Mouse (Mus musculus): ENCODE measurements around the gene Fgf22.

Fgf22 gene

DNA sequence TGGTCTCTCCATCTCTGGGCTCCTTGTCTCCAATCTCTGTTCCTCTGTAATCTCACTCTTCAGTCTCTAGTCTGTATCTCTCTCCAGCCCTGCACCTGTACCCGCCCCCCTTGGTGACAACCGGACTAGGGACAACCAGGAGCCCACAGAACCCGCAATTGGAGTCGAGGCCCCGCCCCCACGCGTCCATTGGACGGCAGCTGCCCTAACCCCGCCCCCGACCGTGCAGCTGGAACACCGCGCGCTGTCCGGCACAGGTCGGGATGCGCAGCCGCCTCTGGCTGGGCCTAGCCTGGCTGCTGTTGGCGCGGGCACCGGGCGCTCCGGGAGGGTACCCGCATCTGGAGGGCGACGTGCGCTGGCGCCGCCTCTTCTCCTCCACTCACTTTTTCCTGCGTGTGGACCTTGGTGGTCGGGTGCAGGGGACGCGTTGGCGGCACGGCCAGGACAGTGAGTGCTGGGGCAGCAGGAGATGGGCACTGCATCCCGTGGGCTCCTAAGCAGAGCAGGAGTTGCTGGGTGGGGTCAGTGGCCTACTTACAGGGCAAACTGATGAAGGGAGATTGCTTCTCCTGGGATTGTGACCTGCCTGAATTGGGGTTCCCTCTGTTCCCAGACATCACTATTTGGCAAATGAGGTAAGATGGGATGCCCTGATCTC is at the start of gene Fgf22:
Fgf22 (plus strand) TSS at position 221 of the 661 bp plus-strand sequence.
- WGBS: 3% methylated on average over 36 of the region's 36 CpGs

DNA sequence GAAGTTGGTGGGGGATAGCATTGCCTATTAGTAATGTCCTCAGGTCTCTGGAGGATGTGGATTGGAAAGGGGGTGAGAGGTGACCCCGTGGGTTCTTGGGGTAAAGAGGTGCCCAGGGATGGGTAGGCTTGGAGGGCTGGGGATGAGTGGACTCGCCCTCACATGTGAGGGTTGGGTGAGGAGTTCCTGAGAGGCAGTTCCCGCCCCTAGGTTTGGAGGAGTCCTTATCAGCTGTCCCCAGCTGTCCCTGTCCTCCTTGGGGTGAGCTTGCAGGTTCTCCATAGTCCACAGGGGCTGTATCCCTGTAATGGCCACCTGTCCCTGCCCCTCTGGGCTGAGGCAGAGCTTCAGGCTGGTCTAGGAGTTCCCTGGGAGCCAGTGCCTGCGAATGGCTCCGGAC is 48.9 kb upstream of the Fgf22 start:
- 58% methylated on average over 5 of the region's 5 CpGs for WGBS

DNA sequence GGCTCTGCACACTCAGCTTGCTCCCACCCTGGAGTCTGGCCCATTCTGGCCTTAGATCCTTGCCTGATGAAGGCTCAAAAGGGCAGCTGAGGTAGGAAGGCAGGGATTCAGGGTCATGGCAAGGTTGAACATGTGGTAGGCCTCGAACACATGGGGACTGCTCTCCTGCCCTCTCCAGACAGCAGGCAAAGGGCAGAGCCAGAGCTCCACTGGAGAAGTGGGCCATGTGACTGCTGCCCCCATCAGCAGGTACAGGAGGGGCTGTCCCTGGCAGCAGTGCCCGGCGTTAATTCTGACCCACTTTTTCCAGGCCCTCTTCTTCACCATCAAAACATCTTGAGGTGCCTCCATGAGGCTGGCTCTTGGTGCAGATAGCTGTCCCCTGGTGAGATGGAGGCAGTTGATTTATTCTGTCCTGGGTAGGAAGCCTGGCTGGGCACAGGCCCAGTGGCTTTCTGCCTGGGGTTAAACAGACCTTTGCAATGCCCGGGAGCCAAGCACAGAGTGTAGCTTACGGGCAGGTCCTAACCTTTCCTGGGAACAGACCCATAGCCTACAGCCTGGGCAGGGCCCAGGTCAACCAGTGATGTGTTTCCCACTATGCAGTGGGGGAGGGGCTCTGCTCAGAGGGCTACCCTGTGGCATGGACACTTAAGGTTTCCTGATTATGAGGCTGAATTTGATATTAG is 48.3 kb upstream of the Fgf22 start:
- WGBS: 51% methylated on average over 5 of the region's 5 CpGs

DNA sequence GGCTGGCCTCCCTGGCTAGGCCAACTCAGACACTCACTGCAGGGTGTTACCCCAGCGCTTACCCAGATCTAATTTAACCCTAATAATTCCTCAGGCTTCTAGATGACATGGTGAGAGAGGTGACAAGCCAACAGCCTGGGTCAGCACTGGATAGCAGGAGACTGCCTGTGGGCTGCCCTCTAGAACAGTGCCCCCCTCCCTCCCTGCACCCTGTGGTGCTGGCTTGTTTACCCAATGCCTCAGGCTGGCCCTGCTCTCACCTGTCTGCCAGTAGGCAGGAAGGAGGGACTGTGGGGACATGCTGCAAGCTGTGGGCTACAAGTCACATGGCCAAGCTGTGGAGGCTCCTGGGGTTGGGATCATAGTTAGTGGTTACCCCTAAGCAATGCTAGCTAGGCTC is 47.7 kb upstream of the Fgf22 start:
- 85% methylated on average over 1 of the region's 1 CpGs for WGBS

DNA sequence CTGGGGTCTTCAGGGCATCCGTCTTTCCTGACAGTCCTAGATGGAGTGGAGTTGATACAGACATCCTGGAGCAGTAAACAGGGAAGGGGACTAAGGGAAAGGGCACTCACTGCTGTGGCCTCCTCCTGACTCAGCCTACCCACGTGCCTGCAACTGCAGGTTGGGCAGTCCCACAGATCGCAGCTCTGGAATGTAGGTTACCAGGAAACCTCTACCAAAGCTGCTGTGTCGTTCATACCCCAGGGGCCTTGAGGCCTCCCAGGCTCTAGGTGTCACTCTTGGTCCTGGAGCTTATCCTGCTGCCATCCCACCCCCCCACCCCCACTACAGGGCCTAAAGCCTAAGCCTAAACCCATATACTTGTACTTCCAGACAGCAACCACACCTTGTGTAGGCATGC is 47.1 kb upstream of the Fgf22 start:
- 40% methylated on average over 4 of the region's 4 CpGs for WGBS

DNA sequence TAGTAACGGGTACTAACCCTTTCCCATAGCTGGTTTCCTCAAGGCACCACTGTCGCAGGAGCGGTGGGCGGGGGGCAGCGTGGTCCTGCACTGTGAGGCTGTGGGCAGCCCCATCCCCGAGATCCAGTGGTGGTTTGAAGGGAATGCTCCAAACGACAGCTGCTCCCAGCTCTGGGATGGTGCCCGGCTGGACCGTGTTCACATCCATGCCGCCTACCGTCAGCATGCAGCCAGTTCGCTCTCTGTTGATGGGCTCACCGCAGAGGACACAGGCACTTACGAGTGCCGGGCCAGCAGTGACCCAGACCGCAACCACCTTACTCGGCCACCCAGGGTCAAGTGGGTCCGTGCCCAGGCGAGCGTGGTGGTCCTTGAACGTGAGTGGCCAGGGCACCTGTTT is 46.2 kb upstream of the Fgf22 start:
- 66% methylated on average over 21 of the region's 21 CpGs for WGBS

DNA sequence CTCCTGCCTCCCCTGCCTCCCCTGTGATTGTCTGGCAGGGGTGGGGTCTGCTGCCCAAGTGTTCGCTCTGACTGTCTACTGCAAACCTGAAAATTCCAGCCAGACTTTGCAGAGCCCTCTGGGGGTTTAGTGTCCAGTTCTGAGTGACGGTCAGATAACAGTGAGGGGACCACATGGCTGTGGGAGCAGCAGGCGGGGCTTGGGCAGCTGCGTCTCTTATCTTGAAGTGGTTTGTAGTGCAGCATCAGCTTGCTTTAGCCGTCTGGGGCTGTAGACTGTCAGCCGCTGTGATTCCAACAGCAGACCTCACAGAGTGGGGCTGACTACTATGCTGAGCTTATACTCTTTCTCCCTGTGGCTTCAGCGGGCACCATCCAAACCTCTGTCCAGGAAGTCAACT is 45.6 kb upstream of the Fgf22 start:
- 57% methylated on average over 7 of the region's 7 CpGs for WGBS

DNA sequence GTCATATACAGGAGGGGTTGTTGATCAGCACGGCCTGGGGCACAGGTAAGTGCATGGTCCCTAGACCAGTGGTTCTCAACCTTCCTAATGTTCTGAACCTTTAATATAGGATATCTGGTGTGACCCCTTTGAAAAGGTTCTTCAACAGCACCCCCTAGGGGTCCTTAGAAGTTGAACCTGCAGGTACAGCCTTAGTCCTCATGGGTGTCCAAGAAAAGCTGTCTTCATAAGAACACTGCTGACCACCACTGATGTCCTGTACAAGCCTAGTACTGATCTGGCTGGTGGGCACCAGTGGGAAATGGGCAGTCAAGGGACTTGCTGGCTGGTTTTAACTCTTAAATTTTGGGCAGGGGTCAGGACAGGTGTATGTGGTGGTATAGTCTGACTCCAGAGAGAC is 42.8 kb upstream of the Fgf22 start:
- WGBS: 72% methylated on average over 1 of the region's 1 CpGs

DNA sequence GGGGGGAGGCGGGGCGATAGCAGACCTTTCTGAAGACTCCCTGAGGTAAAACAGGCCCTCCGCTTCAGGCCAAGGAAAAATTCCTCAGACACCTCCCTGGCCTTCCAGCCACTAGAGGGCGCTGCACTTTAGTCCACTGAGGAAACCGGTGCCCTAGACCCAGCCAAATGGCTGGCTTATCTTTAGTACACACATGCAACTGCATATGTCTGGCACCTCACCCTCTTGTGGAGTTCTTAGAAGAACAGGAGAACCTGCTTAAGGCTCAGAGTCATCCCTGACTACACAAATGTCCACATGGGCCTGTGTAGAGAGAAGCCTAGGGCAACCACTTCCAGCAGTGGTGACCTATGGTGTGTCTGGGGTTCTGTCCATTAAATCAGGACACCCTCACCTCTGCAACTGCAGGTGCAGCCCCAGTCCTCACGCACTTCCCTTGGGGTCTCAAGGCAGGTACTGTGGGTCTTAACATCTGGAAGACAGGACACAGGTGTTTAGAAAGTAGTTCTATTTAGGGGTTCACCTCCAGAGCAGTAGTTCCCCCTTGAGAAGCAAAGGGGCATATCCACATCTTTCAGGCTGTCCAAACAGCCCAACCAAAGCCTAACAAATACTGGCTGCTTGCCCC is 42.3 kb upstream of the Fgf22 start:
- WGBS: 9% methylated on average over 4 of the region's 6 CpGs

DNA sequence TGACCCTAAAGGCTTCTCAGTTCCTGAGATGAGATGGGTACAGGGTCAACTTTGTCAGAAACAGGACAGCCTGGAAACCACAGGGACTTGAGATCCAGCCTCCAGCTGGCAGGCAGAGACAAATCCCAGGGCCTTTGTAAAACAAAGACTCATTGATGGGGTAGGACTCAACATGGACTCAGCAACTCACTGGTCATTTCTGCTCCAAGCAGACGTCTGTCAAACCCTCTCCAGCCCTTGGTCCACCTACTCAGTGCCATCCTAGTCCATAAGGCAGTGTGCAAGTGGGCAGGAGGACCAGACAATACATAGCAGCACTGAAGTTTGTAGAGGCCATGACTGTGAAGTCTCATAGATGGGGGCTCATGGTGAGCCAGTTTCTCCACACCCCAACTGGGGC is 41.7 kb upstream of the Fgf22 start:
- 5% methylated on average over 1 of the region's 1 CpGs for WGBS

DNA sequence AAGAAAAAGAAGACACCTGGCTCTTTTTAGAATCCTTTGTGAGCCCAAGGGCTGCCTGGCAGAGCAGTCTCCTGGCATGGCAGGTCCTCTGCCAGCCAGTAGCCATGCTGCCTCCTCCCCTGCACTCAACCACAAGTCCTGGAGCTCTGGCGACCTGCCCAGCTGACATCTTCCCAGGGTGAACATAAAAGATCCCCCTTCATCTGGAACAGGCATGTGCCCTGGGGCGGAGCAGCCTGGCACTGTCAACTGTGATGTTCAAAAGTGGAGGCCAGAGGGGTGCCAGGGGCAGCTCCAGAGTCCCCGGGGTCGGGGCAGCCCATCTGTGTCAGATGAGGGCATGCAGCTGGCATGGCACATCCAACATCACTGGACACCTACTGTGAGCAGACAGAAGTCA is 39.9 kb upstream of the Fgf22 start:
- WGBS: 43% methylated on average over 4 of the region's 4 CpGs

DNA sequence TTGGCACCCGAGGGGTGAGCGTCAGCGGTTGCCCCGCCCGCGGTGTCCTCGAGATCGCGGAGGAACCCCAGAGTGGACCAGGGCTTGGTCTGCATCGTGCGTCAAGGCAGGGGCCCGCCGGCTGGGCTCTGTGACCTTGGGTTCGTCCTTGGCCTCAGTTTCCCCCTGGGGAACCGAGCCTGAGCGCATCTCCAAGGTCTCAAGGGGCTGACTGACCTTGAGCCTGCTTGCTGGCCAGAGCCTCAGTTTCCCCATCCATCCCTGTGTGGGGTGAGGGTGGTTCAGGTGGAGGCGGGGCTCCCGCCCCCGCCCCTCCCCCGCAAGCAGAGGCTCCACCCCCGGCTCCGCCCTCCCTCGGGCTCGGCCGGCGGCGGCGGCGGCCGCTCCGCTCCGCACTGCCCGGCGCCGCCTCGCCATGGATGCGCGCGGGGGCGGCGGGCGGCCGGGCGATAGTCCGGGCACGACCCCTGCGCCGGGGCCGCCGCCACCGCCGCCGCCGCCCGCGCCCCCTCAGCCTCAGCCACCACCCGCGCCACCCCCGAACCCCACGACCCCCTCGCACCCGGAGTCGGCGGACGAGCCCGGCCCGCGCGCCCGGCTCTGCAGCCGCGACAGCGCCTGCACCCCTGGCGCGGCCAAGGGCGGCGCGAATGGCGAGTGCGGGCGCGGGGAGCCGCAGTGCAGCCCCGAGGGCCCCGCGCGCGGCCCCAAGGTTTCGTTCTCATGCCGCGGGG is 38.5 kb upstream of the Fgf22 start, which contains the start of gene Hcn2:
Hcn2 (plus strand) TSS at position 381 of the 734 bp plus-strand sequence.
- under 1% methylated on average over 78 of the region's 91 CpGs for WGBS

DNA sequence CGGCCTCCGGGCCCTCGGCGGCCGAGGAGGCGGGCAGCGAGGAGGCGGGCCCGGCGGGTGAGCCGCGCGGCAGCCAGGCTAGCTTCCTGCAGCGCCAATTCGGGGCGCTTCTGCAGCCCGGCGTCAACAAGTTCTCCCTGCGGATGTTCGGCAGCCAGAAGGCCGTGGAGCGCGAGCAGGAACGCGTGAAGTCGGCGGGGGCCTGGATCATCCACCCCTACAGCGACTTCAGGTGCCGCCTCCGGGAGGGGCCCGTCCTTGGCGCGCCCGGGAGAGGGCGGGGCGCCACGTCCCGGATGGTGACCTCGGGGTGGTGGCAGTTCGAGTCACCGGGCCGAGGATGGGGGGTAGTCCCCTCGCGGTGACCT is 37.9 kb upstream of the Fgf22 start:
- under 1% methylated on average over 44 of the region's 44 CpGs for WGBS

DNA sequence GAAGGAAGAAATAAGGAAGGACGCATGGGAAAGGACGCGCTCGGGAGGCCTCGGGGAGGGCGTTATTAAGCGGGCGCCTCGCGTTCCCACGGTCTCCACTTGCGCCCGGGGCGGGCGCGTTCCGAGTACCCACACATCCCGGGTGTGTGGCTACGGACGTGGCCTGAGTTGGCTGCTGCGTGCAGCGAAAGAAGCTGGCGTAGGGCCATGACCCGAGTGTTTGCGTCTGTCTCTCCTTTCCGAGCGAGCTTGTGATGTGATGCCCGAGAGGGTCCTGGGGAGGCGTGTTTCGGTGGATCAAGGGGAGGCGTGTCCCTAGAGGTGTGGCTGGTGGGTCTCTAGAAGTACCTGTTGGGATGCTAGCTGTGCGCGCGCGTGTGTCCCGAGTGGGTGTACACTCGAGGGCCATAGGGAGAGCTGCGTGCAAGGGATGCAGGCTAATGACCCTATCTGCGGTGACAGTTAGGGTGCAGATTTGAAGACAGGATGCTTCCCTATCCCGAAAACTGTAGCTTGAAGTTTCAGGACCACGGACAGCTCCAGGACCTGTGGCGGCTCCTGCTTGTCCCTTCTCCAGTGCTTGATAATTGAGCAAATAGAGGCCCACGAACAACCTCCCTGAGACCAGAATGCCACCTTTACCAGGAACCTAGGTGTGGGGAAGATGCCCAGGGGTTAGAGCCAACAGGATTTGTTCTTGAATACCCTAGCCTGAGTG is 37.1 kb upstream of the Fgf22 start:
- 2% methylated on average over 43 of the region's 43 CpGs for WGBS

DNA sequence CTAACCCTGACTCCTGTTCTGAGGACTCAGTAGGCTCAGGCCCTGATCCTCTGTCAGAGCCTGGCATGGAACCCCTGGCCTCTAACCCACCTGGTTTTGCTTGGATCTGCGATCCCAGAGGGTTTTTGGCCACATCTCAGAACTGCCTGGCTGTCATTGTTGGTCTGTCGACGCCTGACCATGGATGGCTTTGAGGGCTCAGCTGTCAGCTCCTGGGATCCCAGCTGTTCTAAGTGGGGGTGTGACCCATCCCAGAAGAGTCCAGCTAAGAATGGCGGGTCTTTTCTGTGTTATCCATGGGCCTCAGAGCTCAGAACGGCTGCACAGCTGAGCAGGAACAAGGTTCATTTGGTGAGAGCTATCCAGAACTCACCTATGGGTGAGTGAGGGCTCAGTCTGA is 33.8 kb upstream of the Fgf22 start:
- 64% methylated on average over 5 of the region's 5 CpGs for WGBS

DNA sequence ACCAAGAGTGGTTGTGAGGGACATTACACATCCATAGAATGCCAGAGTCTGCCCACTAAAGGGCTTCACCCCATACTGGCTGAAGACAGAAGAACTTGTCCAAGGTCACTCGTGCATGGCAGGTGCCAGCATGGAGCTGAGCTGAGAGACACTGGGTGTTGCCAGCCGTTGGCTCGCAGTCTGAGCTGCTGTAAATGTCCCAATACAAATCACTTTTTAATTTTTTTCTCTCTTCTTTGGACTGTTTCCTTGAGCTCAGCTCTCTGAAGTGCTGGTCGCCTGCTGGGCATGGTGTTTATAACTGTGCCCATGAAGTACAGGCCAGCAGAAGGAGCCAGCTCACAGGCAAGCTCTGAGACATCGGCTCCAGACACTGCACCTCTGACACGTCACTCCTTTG is 31.8 kb upstream of the Fgf22 start:
- WGBS: 18% methylated on average over 6 of the region's 6 CpGs

DNA sequence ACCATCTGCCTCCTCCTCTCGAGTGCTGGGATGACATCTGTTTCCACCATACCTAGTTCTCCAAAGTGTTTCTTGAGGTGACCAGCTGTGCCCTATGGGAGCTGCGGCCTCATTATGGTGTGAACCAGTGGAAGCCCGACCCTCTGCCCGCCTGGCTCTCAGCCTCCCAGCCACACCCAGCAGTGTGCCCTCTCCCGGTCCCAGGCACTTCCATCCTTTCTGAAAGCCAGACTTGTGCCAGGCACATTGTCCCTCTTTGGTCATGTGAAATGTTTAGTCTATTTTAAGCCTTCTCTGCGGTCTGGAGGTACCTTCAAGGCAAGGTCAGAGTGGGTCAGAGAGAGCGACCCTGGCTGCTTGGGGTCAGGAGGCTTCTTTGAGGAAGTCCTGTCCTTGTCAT is 31.2 kb upstream of the Fgf22 start:
- WGBS: 74% methylated on average over 7 of the region's 7 CpGs

DNA sequence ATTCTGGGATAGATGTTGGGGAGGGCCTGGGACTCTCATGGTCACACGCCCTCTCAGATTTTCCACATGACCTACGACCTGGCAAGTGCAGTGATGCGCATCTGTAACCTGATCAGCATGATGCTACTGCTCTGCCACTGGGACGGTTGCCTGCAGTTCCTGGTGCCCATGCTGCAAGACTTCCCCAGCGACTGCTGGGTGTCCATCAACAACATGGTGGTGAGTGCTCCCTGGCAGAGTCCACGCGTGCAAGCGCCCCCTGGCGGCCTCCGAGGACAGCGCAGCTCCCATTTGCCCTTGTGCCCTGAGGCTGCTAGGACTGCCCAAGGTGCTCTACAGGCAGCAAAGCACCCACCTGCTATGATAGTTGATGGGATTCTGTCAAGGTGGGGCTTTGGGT is 28.8 kb upstream of the Fgf22 start:
- 39% methylated on average over 11 of the region's 11 CpGs for WGBS

DNA sequence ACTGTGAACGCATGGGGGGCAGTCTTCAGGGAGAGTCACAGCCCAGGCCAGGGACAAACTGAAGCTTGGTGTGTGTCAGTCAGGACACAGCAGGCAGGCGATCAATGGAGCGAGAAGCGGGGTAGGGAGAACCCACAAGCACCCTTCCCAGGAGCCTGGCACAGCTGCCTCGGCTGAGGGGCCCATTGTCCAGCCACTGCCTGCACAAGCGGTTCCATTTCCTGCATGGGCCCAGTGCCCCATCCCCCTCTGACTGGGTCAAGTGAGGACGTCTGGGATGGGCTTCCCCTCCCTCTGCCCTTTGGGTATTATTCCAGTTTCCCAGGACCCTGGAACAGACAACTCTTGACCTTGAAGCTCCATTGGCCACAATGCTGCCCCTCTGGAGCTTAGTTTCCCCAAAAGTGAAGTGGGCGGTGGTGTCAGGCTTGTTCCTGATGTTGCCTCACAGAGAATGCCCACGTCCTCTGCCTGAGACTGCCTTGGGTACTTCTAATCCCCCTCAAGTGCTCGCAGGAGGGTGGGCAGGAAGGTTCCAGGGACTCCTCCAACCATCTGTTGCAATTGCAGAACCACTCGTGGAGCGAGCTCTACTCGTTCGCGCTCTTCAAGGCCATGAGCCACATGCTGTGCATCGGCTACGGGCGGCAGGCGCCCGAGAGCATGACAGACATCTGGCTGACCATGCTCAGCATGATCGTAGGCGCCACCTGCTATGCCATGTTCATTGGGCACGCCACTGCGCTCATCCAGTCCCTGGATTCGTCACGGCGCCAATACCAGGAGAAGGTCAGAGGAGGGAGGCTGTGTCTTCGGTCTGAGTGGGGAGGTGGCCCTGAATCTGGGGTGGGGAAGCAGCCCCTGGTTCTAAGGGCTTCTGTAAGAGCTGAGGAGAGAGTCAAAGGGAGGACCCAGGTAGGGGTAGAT is 26.3 kb upstream of the Fgf22 start:
- WGBS: 40% methylated on average over 28 of the region's 28 CpGs

DNA sequence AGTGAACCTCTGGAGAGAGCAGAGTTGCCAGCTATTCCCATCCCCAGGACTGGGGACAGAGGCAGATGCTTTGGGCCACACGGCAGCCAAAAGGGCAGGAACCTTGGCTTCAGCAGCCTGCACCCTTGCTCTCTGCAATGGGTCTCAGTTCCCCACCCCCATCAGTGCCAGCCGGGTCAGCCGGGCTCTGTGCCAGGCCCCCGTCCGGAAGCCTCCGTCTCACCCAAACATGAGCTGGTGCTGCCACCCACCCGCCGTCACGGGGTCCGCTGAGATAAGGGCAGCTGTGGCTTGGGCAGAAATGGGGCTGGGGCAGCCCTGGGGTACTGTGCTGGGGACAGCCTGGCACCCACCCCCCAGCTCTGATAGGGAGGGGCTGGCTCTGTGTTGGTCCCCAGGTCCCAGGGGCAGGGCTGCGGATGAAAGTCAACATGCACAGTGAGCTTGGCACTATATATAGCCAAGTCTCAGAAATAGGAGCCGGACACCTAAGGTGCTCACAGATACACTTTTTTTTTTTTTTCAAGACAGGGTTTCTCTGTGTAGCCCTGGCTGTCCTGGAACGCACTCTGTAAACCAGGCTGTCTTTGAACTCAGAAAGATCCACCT is 25.4 kb upstream of the Fgf22 start:
- 34% methylated on average over 13 of the region's 13 CpGs for WGBS
